Mouse (Mus musculus): ENCODE measurements around the gene Hcfc1. TPM values are rescaled to one million over a fixed set of nuclear protein-coding genes. Genes with fewer than 3 reads are reported as not detected.
A peak's percentile ranks its signal among the peaks of the same experiment; 100 is the strongest.

The Hcfc1 gene
- total RNA-seq, 2 experiments from 2014 or later = 74.7 to 75.1 TPM

DNA sequence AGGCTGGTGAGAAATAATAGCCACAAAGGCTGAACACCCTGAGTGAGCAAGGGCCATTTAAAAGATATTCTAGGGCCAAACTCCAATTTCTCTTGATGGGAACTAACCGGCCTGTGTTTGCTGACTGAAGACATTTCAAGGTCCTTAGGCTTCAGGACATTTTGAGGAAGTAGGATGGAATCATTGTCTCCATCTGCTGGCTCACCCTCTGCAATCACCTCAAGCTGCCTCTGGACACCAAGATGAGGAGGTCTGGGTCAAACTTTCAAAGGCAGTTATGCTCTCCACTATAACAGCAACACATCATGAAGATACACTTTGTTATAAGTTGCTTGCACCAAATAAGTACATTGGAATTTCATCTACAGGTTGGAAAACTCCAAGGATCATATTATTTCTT, 56.1 kb downstream of the Hcfc1 start:
- Histone ChIP-seq H3K4me3 (no peak overlapping the region), H3K27ac (no peak overlapping the region)
- no peak for DNase-seq (ENCODE audit: extremely low spot score in 1 of 2, low spot score in 2 of 2)
- intact Hi-C loops (cut with DNase I) = no loop called here
- no peak for TF ChIP-seq CTCF (IDR thresholded peaks at IDR 0.05)

DNA sequence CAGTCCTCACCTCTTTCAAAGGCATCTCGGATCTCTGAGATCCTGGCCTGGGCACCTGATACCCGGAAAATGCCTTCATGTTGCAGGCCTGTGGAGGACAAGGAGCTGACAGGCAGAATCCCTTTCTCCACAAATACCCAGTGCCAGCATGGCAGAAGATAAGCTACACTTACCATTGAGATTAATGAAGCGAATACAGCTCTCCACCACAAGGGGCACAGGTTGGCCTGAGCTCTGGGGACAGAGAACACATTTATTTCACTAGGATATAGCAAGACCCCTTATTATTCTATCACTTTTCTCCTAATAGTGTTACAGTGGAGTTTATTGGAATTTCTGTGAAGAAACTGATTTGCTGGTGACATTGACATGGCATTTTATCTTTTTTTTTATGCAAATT, 68.2 kb downstream of the Hcfc1 start:
- DNase-seq (ENCODE audit: extremely low spot score in 1 of 2, low spot score in 2 of 2) = no peak
- intact Hi-C loops (cut with DNase I) = no loop called here
- Histone ChIP-seq H3K27ac (no peak overlapping the region), H3K4me3 (no peak overlapping the region)
- peak; percentile 35 for TF ChIP-seq CTCF (IDR thresholded peaks at IDR 0.05)

DNA sequence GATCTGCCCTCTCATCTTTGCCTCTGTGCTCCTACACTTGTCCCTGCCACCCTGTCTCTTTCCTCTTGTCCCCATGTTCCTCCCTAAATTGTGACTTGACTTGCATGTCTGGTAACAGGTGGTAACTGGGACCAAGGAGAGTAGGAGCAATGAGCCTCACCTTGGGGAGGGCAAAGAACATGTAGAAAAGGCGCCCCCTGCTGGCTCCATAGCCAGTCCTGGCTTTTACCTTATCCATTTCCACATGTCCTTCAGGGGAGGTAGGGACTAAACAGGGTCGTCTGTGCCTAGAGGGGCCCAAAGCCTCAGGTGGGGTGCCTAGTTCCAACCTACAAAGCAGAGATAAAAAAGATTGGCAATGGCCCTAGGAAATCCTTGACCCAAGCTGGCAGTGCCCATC, 70.4 kb downstream of the Hcfc1 start, which contains the start of gene L1cam:
L1cam (minus strand) TSS at position 387 of the 400 bp plus-strand sequence.
- Histone ChIP-seq H3K4me3 (no peak within 1 kb of the TSS), H3K27ac (no peak within 1 kb of the TSS)
- intact Hi-C loops (cut with DNase I) = loop anchor here (2.0 kb wide), 1 partner anchor 97 kb away; no protein-coding TSS in a partner anchor
- peak; percentile 22 to 43 for DNase-seq (ENCODE audit: extremely low spot score in 1 of 2, low spot score in 2 of 2)
- peak; percentile 61 for TF ChIP-seq CTCF (IDR thresholded peaks at IDR 0.05)

DNA sequence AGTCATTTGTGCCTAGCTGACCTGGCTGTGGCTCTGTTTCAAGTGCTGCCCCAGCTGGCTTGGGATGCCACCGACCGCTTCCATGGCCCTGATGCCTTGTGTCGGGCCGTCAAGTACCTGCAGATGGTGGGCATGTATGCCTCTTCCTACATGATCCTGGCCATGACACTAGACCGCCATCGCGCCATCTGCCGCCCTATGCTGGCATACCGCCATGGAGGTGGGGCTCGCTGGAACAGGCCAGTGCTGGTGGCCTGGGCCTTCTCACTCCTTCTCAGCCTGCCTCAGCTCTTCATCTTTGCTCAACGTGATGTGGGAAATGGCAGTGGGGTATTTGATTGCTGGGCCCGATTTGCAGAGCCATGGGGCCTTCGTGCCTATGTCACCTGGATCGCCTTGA, 73.3 kb downstream of the Hcfc1 start:
- no peak overlapping the region for H3K4me3 ChIP-seq
- intact Hi-C loops (cut with DNase I) = no loop called here
- H3K27ac ChIP-seq = no peak overlapping the region
- DNase-seq (ENCODE audit: extremely low spot score in 1 of 2, low spot score in 2 of 2) = no peak
- no peak for TF ChIP-seq CTCF (IDR thresholded peaks at IDR 0.05)

Other genes with a start within 250 kb of the Hcfc1 start
- 10 to 100 TPM; 11.3 to 12.3 TPM for gene Abcd1, start 249.8 kb downstream of the Hcfc1 start, total RNA-seq (2021)
- gene Plxnb3, start 209.3 kb downstream of the Hcfc1 start, total RNA-seq (2021) = 1 to 10 TPM; 7.2 to 8.5 TPM
- 1 to 10 TPM; 8.0 to 8.1 TPM for gene Srpk3, start 192.0 kb downstream of the Hcfc1 start, total RNA-seq (2021)
- 100 to 1,000 TPM; 194 to 201 TPM for gene Idh3g, start 179.5 kb downstream of the Hcfc1 start, total RNA-seq (2021)
- 10 to 100 TPM; 91.1 to 91.2 TPM for gene Ssr4, start 179.3 kb downstream of the Hcfc1 start, total RNA-seq (2021)
- 100 to 1,000 TPM; 110 to 119 TPM for gene Pdzd4, start 141.4 kb downstream of the Hcfc1 start, total RNA-seq (2021)
- not detected for gene Avpr2, start 74.3 kb downstream of the Hcfc1 start, total RNA-seq (2021)
- gene L1cam, start 70.3 kb downstream of the Hcfc1 start, total RNA-seq (2021) = 100 to 1,000 TPM; 150 to 161 TPM
- gene Arhgap4, start 44.5 kb downstream of the Hcfc1 start, total RNA-seq (2021) = 1 to 10 TPM; 4.1 to 6.1 TPM
- 10 to 100 TPM; 56.8 to 61.2 TPM for gene Naa10, start 44.4 kb downstream of the Hcfc1 start, total RNA-seq (2021)
- 1 to 10 TPM; 5.2 to 6.0 TPM for gene Renbp, start 35.5 kb downstream of the Hcfc1 start, total RNA-seq (2021)
- 10 to 100 TPM; 47.9 to 54.2 TPM for gene Irak1, start 57.6 kb upstream of the Hcfc1 start, total RNA-seq (2021)
- gene Opn1mw, start 161.1 kb upstream of the Hcfc1 start, total RNA-seq (2021) = 1 to 10 TPM in 1 of 2 experiments, under 1 TPM in 1; 0.66 to 1.6 TPM
- gene Mecp2, start 169.0 kb upstream of the Hcfc1 start, total RNA-seq (2021) = 10 to 100 TPM; 85.0 to 89.3 TPM
- not detected for gene Tex28, start 201.5 kb upstream of the Hcfc1 start, total RNA-seq (2021)
- not detected for gene Tktl1, start 210.9 kb upstream of the Hcfc1 start, total RNA-seq (2021)